Mouse (Mus musculus) kidney, postnatal 10 days (tissue): ENCODE results near the gene Cspg4.

ENCODE experiments used
- DNase-seq: peaks from one replicate; pipeline ENCODE4 v3.0.0; 2021; ENCODE audit warnings: mixed read lengths

Gene Cspg4

GRCm38 (mm10) chr9:56864832-56865231, at the start of gene Cspg4:
Cspg4 (plus strand) TSS chr9:56865033.
- peak; percentile 89 for DNase-seq

- DNase-seq, result peak; percentile 56
These were observed 39.9 kb upstream of the Cspg4 start for GRCm38 (mm10) chr9:56824900-56825299.

GRCm38 (mm10) chr9:56825476-56826213, 39.2 kb upstream of the Cspg4 start:
- DNase-seq, result no peak

GRCm38 (mm10) chr9:56828146-56828545, 36.7 kb upstream of the Cspg4 start:
- no peak for DNase-seq

- no peak for DNase-seq
These were observed 36.0 kb upstream of the Cspg4 start for GRCm38 (mm10) chr9:56828841-56829240.

GRCm38 (mm10) chr9:56830162-56830561, 34.7 kb upstream of the Cspg4 start:
- peak; percentile 54 for DNase-seq

- DNase-seq, result no peak
These were observed 32.9 kb upstream of the Cspg4 start for GRCm38 (mm10) chr9:56831904-56832303.

- DNase-seq, result no peak
These were observed 31.9 kb upstream of the Cspg4 start for GRCm38 (mm10) chr9:56832900-56833299.

GRCm38 (mm10) chr9:56835152-56835551, 29.7 kb upstream of the Cspg4 start:
- DNase-seq, result no peak

- DNase-seq, result no peak
These were observed 24.1 kb upstream of the Cspg4 start for GRCm38 (mm10) chr9:56840721-56841120.

GRCm38 (mm10) chr9:56841864-56842263, 23.0 kb upstream of the Cspg4 start:
- no peak for DNase-seq

- no peak for DNase-seq
These were observed 22.5 kb upstream of the Cspg4 start for GRCm38 (mm10) chr9:56842303-56842719.

- peak; percentile 87 for DNase-seq
These were observed 21.1 kb upstream of the Cspg4 start for GRCm38 (mm10) chr9:56843679-56844188.

- DNase-seq, result no peak
These were observed 20.2 kb upstream of the Cspg4 start for GRCm38 (mm10) chr9:56844644-56845043.

GRCm38 (mm10) chr9:56847523-56847922, 17.3 kb upstream of the Cspg4 start:
- DNase-seq, result peak; percentile 86

- DNase-seq, result peak; percentile 59
These were observed 14.5 kb upstream of the Cspg4 start for GRCm38 (mm10) chr9:56850128-56850904.

GRCm38 (mm10) chr9:56850905-56851252, 14.0 kb upstream of the Cspg4 start:
- DNase-seq, result no peak

- DNase-seq, result peak; percentile 44
These were observed 13.1 kb upstream of the Cspg4 start for GRCm38 (mm10) chr9:56851778-56852177.

GRCm38 (mm10) chr9:56857463-56857862, 7.4 kb upstream of the Cspg4 start:
- no peak for DNase-seq

- DNase-seq, result no peak
These were observed 4.8 kb upstream of the Cspg4 start for GRCm38 (mm10) chr9:56860035-56860434.

GRCm38 (mm10) chr9:56860486-56861269, 4.2 kb upstream of the Cspg4 start:
- peak; percentile 75 for DNase-seq

GRCm38 (mm10) chr9:56862863-56863262, 2.0 kb upstream of the Cspg4 start:
- peak; percentile 43 for DNase-seq

- DNase-seq, result peak; percentile 60
These were observed 560 bp upstream of the Cspg4 start, which contains the start of gene Odf3l1 for GRCm38 (mm10) chr9:56864216-56864729. Odf3l1 (minus strand) TSS chr9:56864679.
